Mouse (Mus musculus) lung, adult 2 months (tissue): ENCODE measurements around the gene Vapb.

Experiments
- CTCF ChIP-seq: fragments of 200-500 bp; IDR thresholded peaks from 2 replicates; pipeline ENCODE4 v1.5.1; 2011; ENCODE audit warnings: mild to moderate bottlenecking, low read length, control low read depth; ENCODE audit not compliant: insufficient read depth
- POLR2A ChIP-seq: fragments of 200-500 bp; IDR thresholded peaks from 2 replicates; pipeline ENCODE4 v1.6.1; 2011; ENCODE audit warnings: low read depth, mild to moderate bottlenecking, control low read depth, low read length, borderline replicate concordance; ENCODE audit errors: extremely low read depth

DNA sequence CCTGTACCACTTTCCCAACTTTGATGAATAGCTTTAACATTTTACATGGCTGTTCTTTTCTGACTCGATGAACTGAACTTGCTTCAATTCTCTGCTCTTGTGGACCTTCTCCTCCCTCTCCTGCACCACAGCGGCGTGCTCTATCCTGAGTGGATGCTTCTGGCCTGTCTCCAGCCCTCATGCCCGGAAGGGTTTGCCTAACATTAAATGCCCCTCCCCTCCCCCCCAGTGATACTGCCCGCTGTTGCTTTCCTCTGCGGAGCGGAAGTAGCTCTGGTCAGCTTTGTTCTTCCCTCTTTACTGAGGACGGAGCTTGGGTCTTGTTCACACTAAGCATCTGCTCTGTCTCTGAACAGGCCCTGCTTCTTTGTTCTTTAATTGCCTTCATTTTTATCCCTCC lies 34.4 kb downstream of the Vapb start:
- TF ChIP-seq CTCF (no peak), POLR2A (no peak)
